Mouse (Mus musculus): Measurements from ENCODE around the gene Polr2i.
"Not testable (repeated sequence)": the region's sequence is repeated elsewhere in the genome, so short reads cannot be mapped to it uniquely, and the experiment has no call there.

Gene Polr2i

DNA sequence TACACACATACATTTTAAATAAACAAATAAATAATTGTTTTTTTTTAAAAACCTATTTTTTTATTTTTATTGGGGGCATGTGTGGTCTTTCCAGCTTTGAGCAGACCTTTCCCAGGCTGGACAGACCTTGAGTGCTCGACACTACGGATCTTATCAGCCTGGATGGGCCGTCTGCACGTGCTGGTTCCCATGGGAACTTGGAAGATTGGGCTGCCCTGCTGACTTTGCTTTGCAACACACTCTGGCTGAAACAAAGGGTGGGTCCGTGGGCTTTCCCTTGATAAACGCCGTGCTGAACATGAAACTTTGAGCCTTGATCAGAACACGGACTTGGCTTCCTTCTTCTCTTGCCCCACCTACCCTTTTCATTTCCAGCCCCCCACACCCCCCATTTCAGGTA lies 27.4 kb upstream of the Polr2i start:
- in situ Hi-C loops (cut with MboI; ENCODE audit: low sequenced_read_pairs), result no loop called here

DNA sequence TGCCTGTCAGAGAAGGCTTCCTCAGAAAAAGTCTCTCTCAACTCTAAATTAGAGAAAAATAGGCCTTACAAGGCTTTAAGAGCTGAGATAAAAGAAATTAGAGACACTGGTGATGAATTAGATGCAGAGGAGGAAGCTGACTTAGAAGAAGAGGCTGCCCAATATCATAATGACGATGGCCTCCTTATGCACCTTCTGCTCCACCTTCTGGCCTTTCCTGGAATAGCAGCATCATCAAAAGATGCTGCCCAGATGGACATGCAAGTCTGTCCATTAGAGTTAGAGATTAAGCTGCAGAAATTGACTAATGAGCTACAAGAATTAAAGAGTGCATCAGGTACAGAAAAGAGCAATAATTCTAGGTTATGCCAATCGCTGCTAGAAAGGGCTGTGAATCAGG lies 26.4 kb upstream of the Polr2i start:
- in situ Hi-C loops (cut with MboI; ENCODE audit: low sequenced_read_pairs), result no loop called here

GRCm38 (mm10) chr7:30206364-30206763 lies 25.4 kb upstream of the Polr2i start:
- in situ Hi-C loops (cut with MboI; ENCODE audit: low sequenced_read_pairs), result not testable (repeated sequence)

DNA sequence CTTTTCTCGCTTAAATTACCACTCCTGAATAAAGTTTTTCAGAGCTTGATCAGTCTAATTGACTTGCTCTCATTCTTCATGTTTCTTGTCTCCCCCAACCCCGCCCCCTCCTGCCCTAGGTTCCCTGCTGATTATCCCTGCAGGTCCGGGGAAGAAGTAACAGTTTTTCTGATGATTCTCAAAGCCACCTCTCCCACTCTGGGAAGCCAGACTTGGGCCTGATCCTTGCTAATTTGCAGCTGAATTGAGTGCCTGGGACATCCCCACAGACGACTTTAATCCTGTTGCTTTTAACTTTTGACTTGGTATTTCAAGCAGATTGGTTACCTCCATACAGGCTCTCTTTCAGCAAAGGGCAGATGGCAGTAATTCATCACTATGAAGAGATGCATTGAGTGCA lies 20.7 kb upstream of the Polr2i start:
- in situ Hi-C loops (cut with MboI; ENCODE audit: low sequenced_read_pairs), result no loop called here

- in situ Hi-C loops (cut with MboI; ENCODE audit: low sequenced_read_pairs), result no loop called here
Observed at GRCm38 (mm10) chr7:30213881-30214280, 17.9 kb upstream of the Polr2i start.

- in situ Hi-C loops (cut with MboI; ENCODE audit: low sequenced_read_pairs), result no loop called here
Observed at GRCm38 (mm10) chr7:30215875-30216274, 15.9 kb upstream of the Polr2i start.

- in situ Hi-C loops (cut with MboI; ENCODE audit: low sequenced_read_pairs), result no loop called here
Observed at GRCm38 (mm10) chr7:30216723-30217151, 15.0 kb upstream of the Polr2i start.

DNA sequence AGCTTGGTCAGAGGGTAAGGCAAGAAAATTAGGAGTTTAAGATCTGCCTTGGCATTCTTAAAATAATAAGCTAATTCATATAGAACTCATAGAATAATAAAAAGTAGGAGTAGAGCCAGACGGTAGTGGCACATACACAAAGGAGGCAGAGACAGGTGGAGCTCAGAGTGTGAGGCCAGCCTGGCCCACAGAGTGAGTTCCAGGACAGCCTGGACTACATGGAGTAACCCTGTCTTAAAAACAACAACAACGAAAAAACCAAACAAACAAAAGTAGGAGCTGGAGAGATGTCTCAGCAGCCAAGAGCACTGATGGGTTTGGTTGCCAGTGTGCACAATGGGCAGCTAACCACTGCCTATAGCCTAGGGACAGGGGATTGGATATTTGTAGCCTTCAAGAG lies 14.5 kb upstream of the Polr2i start:
- in situ Hi-C loops (cut with MboI; ENCODE audit: low sequenced_read_pairs), result no loop called here

GRCm38 (mm10) chr7:30219293-30220007 lies 12.3 kb upstream of the Polr2i start:
- in situ Hi-C loops (cut with MboI; ENCODE audit: low sequenced_read_pairs), result no loop called here

DNA sequence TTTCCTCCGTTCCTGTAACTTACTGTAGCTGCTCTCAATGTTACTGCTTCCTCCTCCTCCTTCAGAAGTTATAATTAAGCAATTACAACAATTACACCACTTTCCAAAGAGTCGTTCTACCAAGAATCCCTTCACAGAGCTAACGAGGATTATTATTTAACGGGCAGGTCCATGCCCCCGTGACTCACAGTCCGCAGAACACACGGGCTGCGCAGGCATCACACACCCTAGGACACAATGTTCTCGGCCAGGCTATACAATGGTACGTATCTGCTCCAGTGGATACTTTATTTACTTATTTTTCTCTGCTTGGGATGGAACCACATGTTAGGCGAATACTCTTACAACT lies 11.8 kb upstream of the Polr2i start:
- in situ Hi-C loops (cut with MboI; ENCODE audit: low sequenced_read_pairs), result no loop called here

DNA sequence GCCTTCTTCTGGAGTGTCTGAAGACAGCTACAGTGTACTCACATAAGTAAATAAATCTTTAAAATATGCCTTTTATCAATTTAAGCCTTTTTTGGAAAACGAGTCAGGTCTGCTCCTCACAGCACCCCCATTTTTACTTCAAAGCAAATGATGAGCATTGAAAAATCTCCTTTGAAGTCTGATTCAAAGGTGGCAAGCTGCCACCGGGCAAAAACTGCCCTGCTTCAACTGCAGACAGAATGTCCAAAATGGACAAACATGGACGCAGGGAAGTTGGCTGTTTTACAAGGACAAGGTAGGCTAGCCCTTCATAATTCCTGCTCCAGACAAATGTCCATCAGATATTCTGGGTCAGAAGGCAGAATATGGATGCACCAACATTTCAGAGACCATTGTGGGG lies 10.3 kb upstream of the Polr2i start:
- in situ Hi-C loops (cut with MboI; ENCODE audit: low sequenced_read_pairs), result no loop called here

DNA sequence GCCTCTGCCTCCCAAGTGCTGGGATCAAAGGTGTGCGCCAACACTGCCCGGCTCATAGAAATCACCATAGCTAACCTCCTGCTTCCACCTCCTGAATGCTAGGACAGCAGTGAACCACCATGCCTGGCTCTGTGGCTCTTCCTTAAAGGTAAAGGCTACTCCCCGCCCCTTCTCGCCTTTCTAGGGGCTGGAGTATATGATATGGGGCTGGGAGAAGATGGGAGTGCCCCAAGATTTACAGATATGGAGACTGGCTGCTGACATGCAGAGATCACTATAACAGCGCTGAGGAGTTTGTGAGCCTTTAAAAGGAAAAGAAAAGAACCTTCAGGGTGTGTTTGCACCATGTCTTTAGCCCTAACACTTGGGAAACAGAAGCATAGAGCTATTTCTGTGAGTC lies 9.5 kb upstream of the Polr2i start:
- in situ Hi-C loops (cut with MboI; ENCODE audit: low sequenced_read_pairs), result no loop called here

DNA sequence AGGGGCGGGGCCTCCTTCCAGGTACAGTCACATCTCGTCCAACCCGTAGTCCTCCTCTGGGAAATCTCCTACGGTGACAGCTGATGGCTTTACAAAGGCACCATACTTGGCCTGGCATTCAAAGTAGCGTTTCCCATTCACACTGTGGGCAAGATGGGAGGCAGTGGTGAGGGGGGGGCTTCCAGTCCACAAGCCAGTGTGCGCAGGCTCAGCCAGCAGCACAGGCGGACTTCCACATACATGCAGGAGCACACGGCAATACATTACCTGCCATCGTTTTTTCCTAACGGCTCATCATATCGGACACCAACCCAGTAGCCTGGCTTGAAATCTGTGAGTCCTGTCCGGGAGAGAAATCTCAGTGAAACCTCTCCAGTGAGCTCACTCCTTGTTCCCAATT lies 7.5 kb upstream of the Polr2i start:
- in situ Hi-C loops (cut with MboI; ENCODE audit: low sequenced_read_pairs), result no loop called here

GRCm38 (mm10) chr7:30231328-30231668 lies 450 bp upstream of the Polr2i start:
- in situ Hi-C loops (cut with MboI; ENCODE audit: low sequenced_read_pairs), result no loop called here

DNA sequence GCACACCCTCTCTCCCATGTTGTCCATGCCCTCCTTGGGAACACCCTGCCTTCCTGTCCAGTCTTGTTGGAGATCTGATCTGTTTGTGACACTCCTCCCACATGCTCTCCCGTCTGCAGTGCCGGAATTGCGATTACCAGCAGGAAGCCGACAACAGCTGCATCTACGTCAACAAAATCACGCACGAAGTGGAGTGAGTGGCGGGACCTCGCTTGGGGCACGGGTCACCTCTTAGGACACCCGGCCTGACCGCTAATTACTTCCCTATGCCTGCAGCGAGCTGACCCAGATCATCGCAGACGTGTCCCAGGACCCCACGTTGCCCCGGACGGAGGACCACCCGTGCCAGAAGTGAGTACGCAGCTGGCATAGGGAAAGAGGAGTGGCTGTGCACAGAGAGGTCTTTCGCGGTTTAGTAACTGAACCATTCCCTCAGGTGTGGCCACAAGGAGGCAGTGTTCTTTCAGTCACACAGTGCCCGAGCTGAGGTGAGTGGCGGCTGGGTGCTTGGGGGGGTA lies 942 bp downstream of the Polr2i start:
- in situ Hi-C loops (cut with MboI; ENCODE audit: low sequenced_read_pairs), result no loop called here

- in situ Hi-C loops (cut with MboI; ENCODE audit: low sequenced_read_pairs), result no loop called here
Observed at GRCm38 (mm10) chr7:30233387-30233786, 1.6 kb downstream of the Polr2i start.

- in situ Hi-C loops (cut with MboI; ENCODE audit: low sequenced_read_pairs), result no loop called here
Observed at GRCm38 (mm10) chr7:30234276-30234858, 2.6 kb downstream of the Polr2i start.

GRCm38 (mm10) chr7:30235091-30235490 lies 3.3 kb downstream of the Polr2i start:
- in situ Hi-C loops (cut with MboI; ENCODE audit: low sequenced_read_pairs), result no loop called here

GRCm38 (mm10) chr7:30235625-30236024 lies 3.9 kb downstream of the Polr2i start, which contains the start of gene Ovol3:
Ovol3 (minus strand) TSS chr7:30235725.
- in situ Hi-C loops (cut with MboI; ENCODE audit: low sequenced_read_pairs), result no loop called here

GRCm38 (mm10) chr7:30237374-30237773 lies 5.6 kb downstream of the Polr2i start:
- in situ Hi-C loops (cut with MboI; ENCODE audit: low sequenced_read_pairs), result not testable (repeated sequence)

DNA sequence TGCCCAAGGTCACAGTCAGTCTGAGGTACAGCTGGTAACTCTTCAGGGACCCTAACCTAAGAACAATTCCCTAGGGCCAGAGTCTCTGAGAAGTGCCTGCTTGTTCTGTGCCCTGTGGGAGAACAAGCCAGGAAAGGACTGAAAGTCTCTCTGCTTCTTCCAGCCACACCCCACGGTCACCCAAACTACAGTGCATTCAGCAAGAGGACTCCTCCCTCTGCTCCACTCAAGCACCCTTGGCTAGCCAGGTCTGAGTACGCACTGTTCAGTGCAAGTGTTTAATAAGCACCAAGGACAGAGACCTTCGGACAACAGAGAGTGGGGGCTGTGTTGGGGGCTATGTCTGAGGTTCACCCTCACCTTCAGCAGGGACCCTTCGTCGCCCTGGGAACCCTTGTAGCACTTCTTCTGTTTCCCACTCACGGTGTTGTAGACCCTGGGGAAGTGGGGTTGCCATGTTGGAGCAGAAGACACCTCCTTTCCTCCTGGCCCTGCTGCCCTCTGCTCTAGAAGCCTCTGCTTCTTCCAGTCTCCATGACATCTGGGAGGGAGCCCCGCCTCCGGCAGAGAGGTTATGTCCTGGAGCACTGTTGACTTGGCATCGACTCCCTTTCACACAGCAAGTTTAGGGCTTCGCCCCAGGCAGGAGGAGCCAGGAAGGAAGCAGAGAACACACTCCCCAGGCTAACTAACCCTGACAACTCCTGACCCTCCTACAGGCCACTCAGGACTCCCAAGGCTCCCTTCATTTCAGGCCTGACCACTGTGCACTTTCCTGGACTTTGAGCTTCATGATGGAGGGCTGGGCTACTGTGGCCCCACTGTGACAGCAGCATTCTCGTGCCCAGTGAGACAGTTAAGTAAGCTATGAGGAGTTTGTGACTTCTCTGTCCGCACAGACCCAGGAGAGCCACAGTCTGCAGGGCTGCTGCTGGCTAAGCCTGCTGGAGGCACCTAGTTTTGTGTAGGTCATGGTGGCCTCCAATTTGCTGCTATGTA lies 20.5 kb downstream of the Polr2i start:
- in situ Hi-C loops (cut with MboI; ENCODE audit: low sequenced_read_pairs), result no loop called here
